Mouse (Mus musculus) gastrocnemius, postnatal 4 days (tissue): ENCODE measurements around the gene Lrp3. TPM values are rescaled to one million over a fixed set of nuclear protein-coding genes. Genes with fewer than 3 reads are reported as not detected.

Experiments used
- total RNA-seq, 2 experiments: library from RNA; stranded (reverse); gene quantifications; 2 replicates each; pipeline ENCODE4 v1.2.3; 2021

The Lrp3 gene
- total RNA-seq, 2 experiments from 2014 or later: 14.2 to 15.6 TPM

Other genes starting within 250 kb of the Lrp3 start
- 10 to 100 TPM; 23.0 to 24.8 TPM for gene Cebpg, start 158.9 kb downstream of the Lrp3 start, total RNA-seq
- gene Cebpa, start 96.2 kb downstream of the Lrp3 start, total RNA-seq: 10 to 100 TPM; 10.9 to 19.6 TPM
- 10 to 100 TPM; 11.6 to 12.9 TPM for gene Slc7a10, start 29.1 kb downstream of the Lrp3 start, total RNA-seq
- 10 to 100 TPM; 11.3 TPM for gene Gpatch1, start 102.9 kb upstream of the Lrp3 start, total RNA-seq
- gene Rhpn2, start 118.7 kb upstream of the Lrp3 start, total RNA-seq: 1 to 10 TPM; 1.8 to 2.6 TPM
- gene Faap24, start 181.3 kb upstream of the Lrp3 start, total RNA-seq: 1 to 10 TPM; 3.0 to 3.4 TPM
- 10 to 100 TPM; 10.7 to 14.7 TPM for gene Cep89, start 181.5 kb upstream of the Lrp3 start, total RNA-seq
- not detected for gene Slc7a9, start 233.3 kb upstream of the Lrp3 start, total RNA-seq